Mouse (Mus musculus): ENCODE data around the gene Proser1.

DNA sequence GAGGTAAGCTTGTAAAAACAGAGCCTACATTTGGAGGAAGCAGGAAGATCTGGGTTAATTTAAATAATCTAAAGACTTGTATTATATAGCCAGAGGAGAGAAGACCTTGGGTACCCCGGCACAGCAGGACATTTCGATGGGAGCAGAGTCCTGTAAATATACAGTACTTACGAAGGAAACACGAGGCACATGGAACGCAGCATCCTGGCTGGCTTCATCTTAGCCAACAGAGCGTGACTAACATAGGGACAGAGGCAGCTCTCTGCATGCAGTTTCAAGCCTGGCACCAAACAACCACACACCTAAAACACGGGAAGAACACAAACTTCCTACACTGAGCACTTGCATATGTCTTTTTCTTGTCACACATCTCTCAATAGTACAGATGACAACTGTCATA is 45.8 kb upstream of the Proser1 start:
- no peak for TF ChIP-seq CTCF (IDR thresholded peaks at IDR 0.05; ENCODE audit: insufficient read depth, low read length)
- no peak for TF ChIP-seq POLR2A (IDR thresholded peaks at IDR 0.05; ENCODE audit: borderline replicate concordance, extremely low read depth, low read depth, low read length)
